Mouse (Mus musculus) lung, adult 2 months (tissue): ENCODE results near the gene Rtp1. TPM values are rescaled to one million over a fixed set of nuclear protein-coding genes. Genes with fewer than 3 reads are reported as not detected.

Source experiments
- DNase-seq: peaks from one replicate; pipeline ENCODE4 v3.0.0; 2022
- H3K4me1 ChIP-seq: fragments of 200-500 bp; 2 replicates; pipeline ENCODE4 v1.6.1; 2011; ENCODE audit warnings: low read length; ENCODE audit not compliant: control insufficient read depth, insufficient read depth
- H3K4me3 ChIP-seq: fragments of 200-500 bp; replicated peaks from 2 replicates; pipeline ENCODE3; 2011; ENCODE audit warnings: low read depth, mild to moderate bottlenecking, control low read depth, low read length; ENCODE audit errors: extremely low read depth
- CTCF ChIP-seq: fragments of 200-500 bp; IDR thresholded peaks from 2 replicates; pipeline ENCODE4 v1.5.1; 2011; ENCODE audit warnings: mild to moderate bottlenecking, low read length, control low read depth; ENCODE audit not compliant: insufficient read depth
- POLR2A ChIP-seq: fragments of 200-500 bp; IDR thresholded peaks from 2 replicates; pipeline ENCODE4 v1.6.1; 2011; ENCODE audit warnings: low read depth, mild to moderate bottlenecking, control low read depth, low read length, borderline replicate concordance; ENCODE audit errors: extremely low read depth
- WGBS: fragments of 180-500 bp; shearing (Covaris S2); methylation state at CpG from one replicate; pipeline ENCODE4 v1.1.7; 2018; 5-methylcytosine and 5-hydroxymethylcytosine counted together
- polyA plus RNA-seq: library from polyadenylated mRNA; depleted of rRNA; stranded (reverse); fragments of >200 nt; gene quantifications from 2 replicates; pipeline ENCODE4 v1.2.3, GENCODE M21; 2012; rRNA removed

Gene Rtp1
- polyA plus RNA-seq: not detected in 2 replicates

DNA sequence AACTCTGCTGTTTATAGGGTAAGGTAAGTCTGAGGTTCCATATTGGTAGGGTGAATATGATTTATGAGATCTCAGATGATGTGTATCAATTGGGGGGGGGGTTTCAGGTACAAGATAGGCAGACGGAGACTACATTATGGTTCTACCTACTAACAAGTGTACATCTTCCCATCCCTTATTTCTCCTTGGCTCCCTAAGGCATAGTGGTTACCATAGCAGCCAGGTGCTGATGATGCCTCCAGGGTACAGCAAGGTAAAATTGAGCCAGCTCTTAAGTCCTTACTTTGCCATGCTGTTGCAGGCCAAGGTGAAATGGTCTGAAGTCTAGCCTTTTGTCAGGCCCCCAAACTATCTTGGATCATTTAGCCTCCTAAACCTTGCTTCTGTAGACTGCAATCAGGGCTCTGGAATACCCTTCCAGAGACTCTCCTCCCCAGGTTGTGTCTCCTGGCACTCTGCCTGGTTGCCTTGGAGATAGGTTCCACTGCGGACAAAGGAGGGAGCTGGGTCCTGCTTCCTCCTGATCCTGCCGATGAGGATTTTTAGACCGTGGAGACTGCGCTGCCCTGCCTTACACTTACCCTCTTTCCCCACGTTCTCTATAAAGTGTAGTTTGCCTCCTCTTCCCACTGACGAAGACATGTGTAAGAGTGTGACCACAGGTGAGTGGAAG, at the start of gene Rtp1:
Gene Rtp1 (plus strand): TSS at position 487 of the 673 bp plus-strand sequence.
- TF ChIP-seq CTCF (no peak), POLR2A (no peak)
- 67% methylated on average over 7 of the region's 7 CpGs for WGBS

DNA sequence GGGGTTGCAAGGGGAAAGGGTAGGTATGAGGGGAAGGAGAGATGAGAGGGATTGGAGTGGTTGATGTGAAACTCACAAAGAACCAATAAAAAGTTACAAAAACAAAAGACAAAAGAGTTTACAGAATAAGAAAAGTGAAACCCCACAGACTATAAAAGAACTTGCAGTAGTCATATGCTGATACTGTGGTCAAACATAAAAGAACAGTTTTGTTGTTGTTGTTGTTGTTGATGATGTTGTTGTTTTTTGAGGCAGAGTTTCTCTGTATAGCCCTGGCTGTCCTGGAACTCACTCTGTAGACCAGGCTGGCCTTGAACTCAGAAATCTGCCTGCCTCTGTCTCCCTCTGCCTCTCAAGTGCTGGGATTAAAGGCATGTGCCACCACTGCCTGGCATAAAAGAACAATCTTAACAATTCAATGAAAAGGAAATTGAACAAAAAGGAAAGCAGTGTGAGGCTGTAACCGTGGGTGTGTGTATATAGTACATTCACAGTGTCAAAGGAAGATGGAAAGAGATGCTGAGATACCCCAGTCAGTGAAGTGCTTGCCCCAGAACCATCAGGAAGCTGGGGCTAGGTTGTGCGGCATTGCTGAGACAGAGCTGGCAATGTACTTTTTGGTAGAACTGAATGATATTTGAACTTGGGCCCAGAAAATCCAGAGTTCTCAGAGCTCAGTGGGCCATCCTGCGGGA, 49.2 kb upstream of the Rtp1 start:
- TF ChIP-seq CTCF: no peak
- TF ChIP-seq POLR2A: no peak
- WGBS: 72% methylated on average over 3 of the region's 3 CpGs
- Histone ChIP-seq H3K4me3 (no peak overlapping the region), H3K4me1 (peaks cover 6% of the 10 kb centered on the region; the same call in 1 of the 2 replicates)
- DNase-seq: no peak

More for the DNA sequence above, at the start of gene Rtp1:
- DNase-seq: no peak
- H3K4me3 ChIP-seq: no peak within 1 kb of the TSS
- no peaks in the 10 kb centered on the region for H3K4me1 ChIP-seq

DNA sequence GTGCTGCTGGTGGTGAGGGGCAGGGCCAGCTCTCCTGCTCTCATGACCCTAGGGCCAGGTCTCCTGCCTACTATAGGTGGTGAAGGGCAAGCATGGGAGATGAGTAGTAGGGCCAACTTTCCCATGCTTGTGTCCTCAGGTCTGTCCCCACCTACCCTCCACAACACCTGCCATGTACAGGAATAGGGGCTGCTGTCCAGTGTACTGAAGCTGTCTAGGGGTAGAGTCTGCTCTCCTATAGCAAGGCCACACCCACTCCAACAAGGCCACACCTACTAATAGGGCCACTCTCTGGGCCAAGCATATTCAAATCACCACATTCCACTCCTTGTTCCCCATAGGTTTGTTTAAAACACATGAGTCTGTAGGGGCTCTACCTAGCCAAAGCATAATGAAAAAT, 44.6 kb upstream of the Rtp1 start:
- no peak for DNase-seq
- TF ChIP-seq POLR2A (no peak), CTCF (no peak)
- Histone ChIP-seq H3K4me3 (no peak overlapping the region), H3K4me1 (no peaks in the 10 kb centered on the region)

DNA sequence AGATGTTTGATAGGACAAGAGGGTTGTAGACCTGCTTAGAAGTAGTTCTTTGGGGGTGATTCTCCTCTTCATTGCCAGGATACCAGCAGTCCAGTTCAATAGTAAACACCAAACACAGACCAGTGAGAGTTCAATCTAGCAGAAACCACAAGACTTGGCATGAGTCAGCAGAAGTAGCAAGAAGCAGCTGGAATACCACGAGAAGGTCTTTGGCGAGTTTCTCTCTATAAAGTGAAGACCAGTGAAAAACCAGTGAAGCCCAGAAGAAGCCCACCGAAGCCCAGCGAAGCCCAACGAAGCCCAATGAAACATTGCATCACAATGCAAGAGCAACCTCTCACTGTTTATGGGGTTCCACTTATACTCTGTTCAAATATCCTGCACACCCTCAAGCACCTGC, 31.0 kb upstream of the Rtp1 start:
- DNase-seq: no peak
- Histone ChIP-seq H3K4me1 (no peaks in the 10 kb centered on the region), H3K4me3 (no peak overlapping the region)
- TF ChIP-seq CTCF (no peak), POLR2A (no peak)
- 73% methylated on average over 5 of the region's 5 CpGs for WGBS

DNA sequence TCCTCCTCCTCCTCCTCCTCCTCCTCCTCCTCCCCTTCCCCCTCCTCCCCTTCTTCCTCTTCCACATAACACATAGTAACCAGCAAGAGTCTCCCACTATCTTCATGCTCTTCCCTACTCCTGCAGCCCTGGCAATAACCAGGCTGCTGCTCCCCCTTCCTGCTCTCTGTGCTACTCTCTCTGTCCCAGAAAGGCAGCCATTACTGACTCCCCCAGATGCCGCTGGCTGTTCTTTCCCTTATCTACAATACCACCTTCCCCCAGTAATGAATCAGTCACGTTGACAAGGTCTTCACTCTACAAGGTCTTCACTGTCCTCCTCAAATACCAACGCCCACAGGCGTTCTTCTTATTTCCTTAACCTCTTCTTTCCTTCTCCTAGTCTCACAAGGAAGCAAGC, 27.5 kb upstream of the Rtp1 start:
- no peak for TF ChIP-seq POLR2A
- H3K4me3 ChIP-seq: no peak overlapping the region
- WGBS: 36% methylated on average over 4 of the region's 4 CpGs
- H3K4me1 ChIP-seq: no peaks in the 10 kb centered on the region
- no peak for DNase-seq

DNA sequence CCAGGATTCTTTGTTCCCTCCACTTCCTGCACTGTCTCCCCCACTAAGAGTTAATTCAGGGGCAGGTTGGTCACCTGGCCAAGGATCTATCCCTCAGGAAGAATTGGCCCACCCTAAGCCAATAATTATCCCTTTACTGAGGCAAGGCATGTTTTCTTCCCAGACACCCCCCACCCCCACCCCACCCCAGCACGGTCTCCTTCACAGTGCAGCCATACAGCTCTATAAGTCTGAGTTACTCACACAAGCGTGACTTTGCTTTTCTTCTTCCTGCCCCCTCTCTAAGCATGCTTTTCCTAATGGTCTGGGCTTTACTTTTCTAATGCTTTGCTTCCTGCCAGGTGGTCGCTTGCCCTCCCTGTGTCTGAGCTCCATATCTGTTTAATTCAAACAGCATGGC, 27.0 kb upstream of the Rtp1 start:
- no peaks in the 10 kb centered on the region for H3K4me1 ChIP-seq
- 83% methylated on average over 3 of the region's 3 CpGs for WGBS
- DNase-seq: no peak
- TF ChIP-seq CTCF: no peak
- no peak overlapping the region for H3K4me3 ChIP-seq

DNA sequence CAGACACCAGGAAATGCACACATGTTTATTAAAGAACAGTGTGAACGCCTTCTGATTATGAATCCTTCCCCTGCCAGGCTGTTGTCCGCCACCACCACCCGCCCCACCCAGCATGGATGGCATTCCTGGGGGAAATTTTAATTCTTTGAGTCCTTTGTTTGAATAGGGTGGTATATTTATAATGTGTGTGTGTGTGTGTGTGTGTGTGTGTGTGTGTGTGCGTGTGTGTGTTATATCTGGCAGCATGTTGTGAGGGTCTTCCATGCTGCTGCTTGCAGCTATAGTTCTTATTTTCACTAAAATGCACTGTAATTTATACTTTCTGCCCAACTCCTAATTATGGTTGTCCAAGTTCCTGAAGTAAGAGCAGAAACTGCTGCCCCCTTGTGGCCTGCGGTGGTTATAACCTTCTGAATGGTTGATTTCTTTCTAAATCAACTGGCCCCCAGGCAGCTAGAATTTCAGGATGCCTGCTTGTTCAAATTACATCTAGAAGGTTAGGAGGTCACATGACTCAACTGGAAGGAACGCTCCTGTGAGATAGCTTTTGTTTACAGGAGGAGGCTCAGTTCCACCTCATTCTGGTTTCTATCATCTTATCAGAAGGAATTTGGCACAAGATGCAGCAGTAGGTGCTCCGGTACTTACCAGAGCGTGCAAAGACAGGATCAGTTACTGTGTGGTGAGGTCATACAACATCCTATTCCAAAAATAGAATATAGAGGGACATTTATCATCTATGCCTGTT, 25.8 kb upstream of the Rtp1 start:
- 31% methylated on average over 8 of the region's 8 CpGs for WGBS
- Histone ChIP-seq H3K4me1 (no peaks in the 10 kb centered on the region), H3K4me3 (no peak overlapping the region)
- TF ChIP-seq POLR2A (no peak), CTCF (peak; percentile 43; the same call in 1 of the 2 replicates)
- DNase-seq: peak; percentile 73

DNA sequence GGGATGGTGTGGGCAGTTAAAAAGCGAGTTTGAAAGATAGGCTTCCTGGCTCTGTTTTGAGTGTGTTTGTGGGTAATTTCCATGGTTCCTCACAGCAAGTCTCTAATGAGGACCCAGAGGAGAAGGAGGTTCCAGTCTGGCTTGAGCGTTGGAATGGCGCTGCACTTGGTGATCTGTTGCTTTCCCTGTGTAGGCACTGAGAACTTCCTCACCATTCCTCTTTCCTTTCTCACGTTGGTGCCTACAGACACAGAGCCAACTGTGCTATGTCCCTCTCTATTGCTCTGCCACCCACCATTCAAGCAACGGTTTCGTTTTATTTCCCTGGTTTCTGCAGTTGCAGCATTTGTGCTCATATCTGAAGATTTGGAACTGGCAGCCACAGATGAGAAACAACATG, 16.0 kb upstream of the Rtp1 start:
- 77% methylated on average over 6 of the region's 6 CpGs for WGBS

DNA sequence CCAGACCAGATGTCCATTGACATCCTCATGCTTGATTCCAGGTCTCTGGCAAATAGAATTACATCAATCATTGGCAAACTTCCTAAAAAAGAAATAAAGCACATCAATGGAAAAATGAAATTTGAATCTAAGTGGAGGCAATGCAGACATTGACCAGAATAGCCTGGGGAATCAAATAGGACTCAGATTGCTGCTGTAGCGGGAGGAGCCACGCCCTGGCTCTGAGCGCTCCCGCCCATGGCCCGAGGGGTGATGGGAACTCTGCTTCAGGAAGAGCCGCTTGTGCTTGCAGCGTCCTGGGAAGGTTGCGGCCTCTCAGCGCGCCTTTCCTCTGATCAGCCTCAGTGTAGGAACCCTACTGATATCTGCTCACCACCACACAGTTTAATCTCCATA, 12.7 kb upstream of the Rtp1 start:
- no peak overlapping the region for H3K4me3 ChIP-seq
- 29% methylated on average over 10 of the region's 10 CpGs for WGBS
- DNase-seq: peak; percentile 25
- TF ChIP-seq CTCF (no peak), POLR2A (peak; percentile 70; the same call in 1 of the 2 replicates)
- 0 out of 2 replicates have a peak, but pooled peaks cover 2% of the 10 kb centered on the region for H3K4me1 ChIP-seq

More for the DNA sequence above, 16.0 kb upstream of the Rtp1 start:
- no peak overlapping the region for H3K4me3 ChIP-seq
- H3K4me1 ChIP-seq: 0 out of 2 replicates have a peak, but pooled peaks cover 2% of the 10 kb centered on the region
- TF ChIP-seq CTCF (no peak), POLR2A (no peak)
- no peak for DNase-seq

DNA sequence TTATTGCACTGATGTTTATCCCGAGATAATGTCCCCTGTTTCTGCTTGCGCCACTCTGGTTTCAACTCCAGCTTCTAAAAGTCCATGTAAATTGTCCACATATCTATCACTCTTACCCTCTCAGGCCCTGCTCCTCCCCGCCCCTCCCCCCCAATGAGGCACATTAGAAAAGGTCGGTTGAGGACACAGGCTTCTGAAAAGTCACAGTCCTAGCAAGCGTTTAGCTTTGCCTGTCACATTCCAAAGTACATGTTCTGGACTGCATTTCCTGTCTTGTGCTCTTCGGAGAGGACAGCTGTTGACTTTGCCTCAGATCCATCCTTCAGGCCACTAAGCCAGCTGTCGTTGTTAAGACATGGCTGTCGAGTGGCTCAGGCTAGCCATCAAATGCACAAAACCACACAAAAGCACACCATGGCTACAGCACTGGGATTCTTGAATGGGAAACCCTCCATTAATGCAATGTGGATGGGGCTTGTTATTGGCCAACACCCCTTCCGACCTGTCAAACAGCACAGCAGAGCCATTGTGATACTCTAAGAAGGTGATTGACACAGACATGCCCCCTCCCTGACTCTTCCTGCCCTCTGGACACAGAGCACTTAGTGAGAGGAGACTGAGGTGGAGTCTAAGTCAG, 12.2 kb upstream of the Rtp1 start:
- TF ChIP-seq CTCF (no peak), POLR2A (no peak)
- 37% methylated on average over 9 of the region's 9 CpGs for WGBS
- no peak overlapping the region for H3K4me3 ChIP-seq
- 0 out of 2 replicates have a peak, but pooled peaks cover 2% of the 10 kb centered on the region for H3K4me1 ChIP-seq
- no peak for DNase-seq
